Mouse (Mus musculus) limb, embryonic 14.5 days (tissue): ENCODE results near the gene Klhl33. TPM values are rescaled to one million over a fixed set of nuclear protein-coding genes. Genes with fewer than 3 reads are reported as not detected.
A peak's percentile ranks its signal among the peaks of the same experiment; 100 is the strongest.
"Not testable (repeated sequence)": the region's sequence is repeated elsewhere in the genome, so short reads cannot be mapped to it uniquely, and the experiment has no call there.

Experiments used
- ATAC-seq: fragments of 200-750 bp; cut with Nextera tagmentation; 2 replicates; pipeline ENCODE4 v1.8.0; 2017; ENCODE audit warnings: low read depth, moderate number of reproducible peaks, moderate TSS enrichment; ENCODE audit not compliant: low FRiP score
- DNase-seq: peaks from one replicate; pipeline ENCODE4 v3.0.0-alpha.2; 2015; ENCODE audit warnings: low spot score
- H3K27ac ChIP-seq: fragments of 300-500 bp; sonication (generic); replicated peaks from 2 replicates; pipeline ENCODE4 v1.5.1; 2014; ENCODE audit warnings: low read depth, mild to moderate bottlenecking, low read length, moderate library complexity, mixed read lengths
- H3K27me3 ChIP-seq: fragments of 300-500 bp; sonication (generic); 2 replicates; pipeline ENCODE4 v1.6.1; 2014; ENCODE audit warnings: low read length, mixed read lengths; ENCODE audit not compliant: control insufficient read depth, insufficient read depth
- H3K36me3 ChIP-seq: fragments of 300-500 bp; sonication (generic); 2 replicates; pipeline ENCODE4 v1.6.1; 2014; ENCODE audit warnings: mild to moderate bottlenecking, low read length, moderate library complexity, mixed read lengths; ENCODE audit not compliant: control insufficient read depth, insufficient read depth
- H3K4me1 ChIP-seq: fragments of 300-500 bp; sonication (generic); 2 replicates; pipeline ENCODE4 v1.6.1; 2014; ENCODE audit warnings: antibody characterized with exemption, low read length, mixed read lengths; ENCODE audit not compliant: control insufficient read depth, insufficient read depth
- H3K4me2 ChIP-seq: fragments of 300-500 bp; sonication (generic); replicated peaks from 2 replicates; pipeline ENCODE4 v1.6.1; 2014; ENCODE audit warnings: low read depth, mild to moderate bottlenecking, low read length, moderate library complexity; ENCODE audit not compliant: severe bottlenecking
- H3K4me3 ChIP-seq: fragments of 300-500 bp; sonication (generic); replicated peaks from 2 replicates; pipeline ENCODE4 v1.5.1; 2014; ENCODE audit warnings: low read length
- H3K9ac ChIP-seq: fragments of 300-500 bp; sonication (generic); 2 replicates; pipeline ENCODE4 v1.6.1; 2014; ENCODE audit warnings: mild to moderate bottlenecking, low read depth, low read length, moderate library complexity; ENCODE audit not compliant: severe bottlenecking
- H3K9me3 ChIP-seq: fragments of 300-500 bp; sonication (generic); 2 replicates; pipeline ENCODE4 v1.6.1; 2016; ENCODE audit warnings: low read length; ENCODE audit not compliant: control insufficient read depth
- POLR2A ChIP-seq: fragments of 200-500 bp; IDR thresholded peaks from 2 replicates; pipeline ENCODE4 v1.8.0; 2012; ENCODE audit warnings: inconsistent platforms, mild to moderate bottlenecking, moderate library complexity, borderline replicate concordance; ENCODE audit not compliant: insufficient read depth, insufficient read length; ENCODE audit errors: extremely low read depth
- WGBS: fragments of 180-500 bp; shearing (Covaris S2); extraction: QIAGEN DNeasy Blood & Tissue Kit; methylation state at CpG from one replicate; pipeline ENCODE4 v1.1.7; 2014; 5-methylcytosine and 5-hydroxymethylcytosine counted together
- polyA plus RNA-seq, 2 experiments: library from polyadenylated mRNA; depleted of rRNA in 1 of 2; stranded (reverse) in 1 of 2; unstranded in 1 of 2; fragments of >200 nt; fragmentation: Nextera tagmentation in 1 of 2; extraction: Ambion mirVana in 1 of 2; gene quantifications; 2 replicates each; pipeline versions ENCODE4 v1.2.1 to v1.2.3; 2012 to 2014

The Klhl33 gene
- polyA plus RNA-seq, 2 experiments: 0.08 to 0.28 TPM

DNA sequence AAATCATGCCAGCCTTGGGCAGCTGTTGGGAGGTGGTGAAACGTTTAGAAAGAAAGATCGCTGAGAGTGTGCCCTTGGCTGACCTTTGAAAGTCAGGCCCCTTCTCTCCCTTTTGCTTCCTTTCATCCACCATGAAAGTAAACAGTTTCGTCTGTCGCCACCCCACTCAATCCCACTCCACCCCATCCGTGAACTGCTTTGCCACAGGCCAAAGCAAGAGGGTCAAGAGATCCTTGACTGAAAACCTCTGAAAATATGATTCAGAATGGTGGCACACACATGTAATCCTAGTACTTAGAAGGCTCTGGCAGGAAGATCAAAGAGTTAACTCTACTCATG, 26.5 kb downstream of the Klhl33 start:
- WGBS: 16% methylated on average over 5 of the region's 5 CpGs
- no peaks in the 10 kb centered on the region for H3K36me3 ChIP-seq
- H3K27me3 ChIP-seq: no peaks in the 10 kb centered on the region
- no peaks in the 10 kb centered on the region for H3K4me1 ChIP-seq
- H3K9ac ChIP-seq: peak overlapping the region; percentile 65
- H3K4me3 ChIP-seq: peak overlapping the region; percentile 57
- H3K9me3 ChIP-seq: no peaks in the 10 kb centered on the region
- 0 out of 2 replicates have a peak overlapping the region, but pooled peaks have one; percentile 13 for H3K27ac ChIP-seq
- DNase-seq (no peak), ATAC-seq (0 out of 2 replicates have a peak, but pooled peaks have one; percentile 28)
- no peak for TF ChIP-seq POLR2A
- peak overlapping the region; percentile 56 for H3K4me2 ChIP-seq

DNA sequence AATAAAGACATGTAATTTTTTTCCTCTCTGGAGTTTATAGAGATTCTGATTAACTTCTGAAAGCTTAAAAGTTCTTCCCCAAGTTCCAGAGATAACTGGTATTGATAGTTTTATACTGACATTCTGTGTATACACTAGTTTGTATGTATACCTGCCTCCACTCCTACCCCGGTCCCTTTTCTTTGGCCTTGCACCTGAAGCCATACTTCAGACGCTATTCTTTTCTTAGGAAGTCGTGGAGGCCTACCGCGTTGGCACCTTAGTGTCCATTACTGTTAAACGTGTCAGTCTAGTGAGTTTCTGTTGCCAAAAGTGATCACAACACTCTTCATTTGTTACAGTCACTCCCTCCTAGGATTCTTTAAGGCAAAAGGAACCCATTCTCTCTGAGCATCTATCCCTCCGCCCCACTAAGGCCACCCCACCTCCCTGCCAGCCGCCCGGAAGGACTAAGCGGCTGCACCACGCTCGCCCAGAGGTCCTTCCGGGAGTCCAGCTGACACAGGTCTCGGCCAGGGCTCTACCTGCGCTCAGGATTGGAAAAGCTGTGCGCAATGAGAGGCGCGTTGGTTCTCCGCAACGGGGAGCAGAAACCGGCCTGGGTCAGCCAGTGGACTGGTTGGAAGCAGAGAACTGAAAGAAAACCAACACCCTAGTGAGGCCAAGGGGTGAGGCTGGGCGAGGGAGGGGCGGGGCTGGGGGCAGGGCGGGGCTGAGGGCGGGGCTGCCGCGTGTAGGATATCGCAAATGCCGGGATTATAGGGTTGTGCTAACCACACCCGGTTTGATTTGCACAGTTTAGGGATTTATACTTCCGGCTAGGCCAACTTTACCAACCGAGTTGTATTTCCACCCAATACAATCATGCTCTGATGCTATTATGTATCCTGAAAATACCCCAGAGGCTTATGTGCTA, 27.2 kb downstream of the Klhl33 start, which contains the start of gene Tep1:
Gene Tep1 (minus strand): TSS at position 672 of the 916 bp plus-strand sequence.
- peak; percentile 36; the same call in 1 of the 2 replicates for TF ChIP-seq POLR2A
- ATAC-seq (peak; percentile 90), DNase-seq (peak; percentile 60)
- peak within 1 kb of the TSS; percentile 56 for H3K4me2 ChIP-seq
- H3K36me3 ChIP-seq: no peaks in the 10 kb centered on the region
- no peaks in the 10 kb centered on the region for H3K27me3 ChIP-seq
- H3K9ac ChIP-seq: peak within 1 kb of the TSS; percentile 65
- WGBS: 8% methylated on average over 32 of the region's 32 CpGs
- peak within 1 kb of the TSS; percentile 57 for H3K4me3 ChIP-seq
- H3K27ac ChIP-seq: peak within 1 kb of the TSS; percentile 65; the same call in 1 of the 2 replicates
- H3K4me1 ChIP-seq: no peaks in the 10 kb centered on the region
- no peaks in the 10 kb centered on the region for H3K9me3 ChIP-seq

DNA sequence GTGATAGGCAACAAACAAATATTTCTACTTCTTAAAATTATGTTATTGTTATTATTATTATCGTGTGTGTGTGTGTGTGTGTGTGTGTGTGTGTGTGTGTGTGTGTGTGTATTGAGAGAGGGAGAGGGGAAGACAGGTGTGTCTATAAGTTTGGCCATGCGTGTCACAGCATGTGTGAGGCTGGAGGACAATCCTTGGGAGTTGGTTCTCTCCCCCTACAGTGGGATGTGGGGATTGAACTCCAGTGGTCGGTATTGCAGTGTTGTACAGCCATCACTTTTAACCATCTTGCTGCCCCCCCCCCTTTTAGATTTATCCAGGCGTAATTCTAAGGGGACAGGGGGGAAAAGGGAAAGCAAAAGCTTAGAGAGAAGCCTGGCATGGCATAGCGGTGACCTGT, 28.7 kb downstream of the Klhl33 start:
- Histone ChIP-seq H3K9ac (no peak overlapping the region), H3K9me3 (no peaks in the 10 kb centered on the region), H3K27ac (no peak overlapping the region), H3K4me2 (no peak overlapping the region), H3K4me1 (no peaks in the 10 kb centered on the region), H3K27me3 (no peaks in the 10 kb centered on the region), H3K4me3 (no peak overlapping the region), H3K36me3 (no peaks in the 10 kb centered on the region)
- no peak for TF ChIP-seq POLR2A
- 87% methylated on average over 5 of the region's 5 CpGs for WGBS
- ATAC-seq (no peak), DNase-seq (no peak)

GRCm38 (mm10) chr14:50868211-50868610, 29.1 kb downstream of the Klhl33 start:
- Histone ChIP-seq H3K27ac (no peak overlapping the region), H3K36me3 (no peaks in the 10 kb centered on the region), H3K9me3 (no peaks in the 10 kb centered on the region), H3K4me3 (no peak overlapping the region), H3K4me2 (no peak overlapping the region), H3K27me3 (no peaks in the 10 kb centered on the region), H3K4me1 (no peaks in the 10 kb centered on the region), H3K9ac (no peak overlapping the region)
- no peak for DNase-seq
- TF ChIP-seq POLR2A: no peak
- WGBS: 73% methylated on average over 4 of the region's 4 CpGs
- ATAC-seq: no peak

DNA sequence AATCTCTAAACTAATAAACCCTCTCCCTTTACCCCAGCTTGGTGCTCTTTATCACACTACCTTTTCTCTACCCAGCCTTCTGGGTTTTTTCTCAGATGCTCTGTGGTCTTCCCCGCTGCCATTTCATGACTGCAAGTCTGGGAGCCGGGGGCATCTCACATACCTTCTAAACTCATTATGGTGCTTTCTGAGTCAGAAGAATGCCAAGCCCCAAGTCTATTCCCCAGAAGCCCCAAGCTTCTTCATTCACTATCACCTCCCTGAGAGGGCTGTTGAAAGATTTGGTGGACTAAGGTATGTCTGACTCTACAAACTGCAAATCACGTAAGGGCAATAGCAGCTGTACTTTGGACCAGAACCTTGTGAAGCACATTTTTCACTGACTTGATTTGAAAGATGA, 30.3 kb downstream of the Klhl33 start:
- Histone ChIP-seq H3K27ac (no peak overlapping the region), H3K4me2 (no peak overlapping the region), H3K27me3 (no peaks in the 10 kb centered on the region), H3K4me3 (no peak overlapping the region), H3K9ac (no peak overlapping the region), H3K36me3 (no peaks in the 10 kb centered on the region), H3K4me1 (no peaks in the 10 kb centered on the region), H3K9me3 (no peaks in the 10 kb centered on the region)
- no peak for TF ChIP-seq POLR2A
- DNase-seq (no peak), ATAC-seq (no peak)
- 95% methylated on average over 3 of the region's 3 CpGs for WGBS

DNA sequence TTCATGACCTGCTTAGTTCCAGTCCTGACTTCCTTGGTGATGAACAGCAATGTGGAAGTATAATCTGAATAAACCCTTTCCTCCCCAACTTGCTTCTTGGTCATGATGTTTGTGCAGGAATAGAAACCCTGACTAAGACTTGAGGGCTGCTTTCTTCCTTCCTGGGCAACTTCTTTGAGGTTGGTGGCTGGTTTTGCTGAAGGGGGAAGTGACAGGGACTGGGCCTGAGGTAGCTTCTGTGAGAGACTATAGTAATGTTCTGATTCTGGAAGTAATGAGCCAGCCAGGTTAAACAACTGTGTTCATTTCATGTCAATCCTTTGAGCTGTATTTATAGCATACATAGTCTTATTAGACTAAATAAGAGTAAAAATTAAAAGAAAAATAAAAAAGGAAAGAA, 32.3 kb downstream of the Klhl33 start:
- H3K36me3 ChIP-seq, H3K4me3 ChIP-seq, H3K27me3 ChIP-seq, DNase-seq, H3K27ac ChIP-seq, H3K9me3 ChIP-seq, ATAC-seq, H3K4me1 ChIP-seq, H3K9ac ChIP-seq, H3K4me2 ChIP-seq: not testable (repeated sequence)
